Mouse (Mus musculus) gastrocnemius, postnatal 10 days (tissue): ENCODE results near the gene D2hgdh. TPM values are rescaled to one million over a fixed set of nuclear protein-coding genes. Genes with fewer than 3 reads are reported as not detected.
"Not testable (repeated sequence)": the region's sequence is repeated elsewhere in the genome, so short reads cannot be mapped to it uniquely, and the experiment has no call there.

Source experiments
- DNase-seq: peaks from one replicate; pipeline ENCODE4 v3.0.0; 2021; ENCODE audit warnings: mixed read lengths
- total RNA-seq, 2 experiments: library from RNA; stranded (reverse); gene quantifications; 2 replicates each; pipeline ENCODE4 v1.2.3; 2021

The D2hgdh gene
- total RNA-seq, 2 experiments from 2014 or later, result 19.5 to 24.4 TPM

GRCm38 (mm10) chr1:93826540-93826835 is 1.8 kb downstream of the D2hgdh start:
- no peak for DNase-seq

GRCm38 (mm10) chr1:93832754-93833360 is 8.1 kb downstream of the D2hgdh start:
- DNase-seq, result not testable (repeated sequence)

- DNase-seq, result no peak
Observed at GRCm38 (mm10) chr1:93834671-93835150, 10.0 kb downstream of the D2hgdh start.

- no peak for DNase-seq
Observed at GRCm38 (mm10) chr1:93835211-93835610, 10.5 kb downstream of the D2hgdh start.

- DNase-seq, result no peak
Observed at GRCm38 (mm10) chr1:93835876-93836531, 11.3 kb downstream of the D2hgdh start.

- DNase-seq, result no peak
Observed at GRCm38 (mm10) chr1:93836532-93836913, 11.8 kb downstream of the D2hgdh start.

- DNase-seq, result no peak
Observed at GRCm38 (mm10) chr1:93837335-93837734, 12.6 kb downstream of the D2hgdh start.

- DNase-seq, result not testable (repeated sequence)
Observed at GRCm38 (mm10) chr1:93838569-93838968, 13.9 kb downstream of the D2hgdh start.

GRCm38 (mm10) chr1:93845766-93846366 is 21.2 kb downstream of the D2hgdh start:
- DNase-seq, result not testable (repeated sequence)

- not testable (repeated sequence) for DNase-seq
Observed at GRCm38 (mm10) chr1:93855790-93856189, 31.1 kb downstream of the D2hgdh start.

GRCm38 (mm10) chr1:93857370-93857769 is 32.7 kb downstream of the D2hgdh start:
- DNase-seq, result peak; percentile 4

- DNase-seq, result no peak
Observed at GRCm38 (mm10) chr1:93857991-93858390, 33.3 kb downstream of the D2hgdh start.

- no peak for DNase-seq
Observed at GRCm38 (mm10) chr1:93859619-93860018, 34.9 kb downstream of the D2hgdh start.

- not testable (repeated sequence) for DNase-seq
Observed at GRCm38 (mm10) chr1:93861048-93861447, 36.3 kb downstream of the D2hgdh start, which contains the start of gene Gal3st2. TSS of gene Gal3st2 (plus strand) at chr1:93861306.

GRCm38 (mm10) chr1:93871594-93872105 is 46.9 kb downstream of the D2hgdh start:
- not testable (repeated sequence) for DNase-seq

- DNase-seq, result not testable (repeated sequence)
Observed at GRCm38 (mm10) chr1:93874405-93874804, 49.7 kb downstream of the D2hgdh start.

GRCm38 (mm10) chr1:93881778-93882177 is 57.1 kb downstream of the D2hgdh start:
- not testable (repeated sequence) for DNase-seq

- not testable (repeated sequence) for DNase-seq
Observed at GRCm38 (mm10) chr1:93890936-93891335, 66.2 kb downstream of the D2hgdh start.

- DNase-seq, result not testable (repeated sequence)
Observed at GRCm38 (mm10) chr1:93897395-93897794, 72.7 kb downstream of the D2hgdh start.

- DNase-seq, result not testable (repeated sequence)
Observed at GRCm38 (mm10) chr1:93901291-93901690, 76.6 kb downstream of the D2hgdh start.
